Mouse (Mus musculus): ENCODE results near the gene Unc5c. TPM values are rescaled to one million over a fixed set of nuclear protein-coding genes. Genes with fewer than 3 reads are reported as not detected.
A peak's percentile ranks its signal among the peaks of the same experiment; 100 is the strongest.

The Unc5c gene
- 11.9 and 14.2 TPM in 2 replicates for polyA plus RNA-seq (2016; fragmentation: Nextera tagmentation; extraction: Ambion mirVana)

DNA sequence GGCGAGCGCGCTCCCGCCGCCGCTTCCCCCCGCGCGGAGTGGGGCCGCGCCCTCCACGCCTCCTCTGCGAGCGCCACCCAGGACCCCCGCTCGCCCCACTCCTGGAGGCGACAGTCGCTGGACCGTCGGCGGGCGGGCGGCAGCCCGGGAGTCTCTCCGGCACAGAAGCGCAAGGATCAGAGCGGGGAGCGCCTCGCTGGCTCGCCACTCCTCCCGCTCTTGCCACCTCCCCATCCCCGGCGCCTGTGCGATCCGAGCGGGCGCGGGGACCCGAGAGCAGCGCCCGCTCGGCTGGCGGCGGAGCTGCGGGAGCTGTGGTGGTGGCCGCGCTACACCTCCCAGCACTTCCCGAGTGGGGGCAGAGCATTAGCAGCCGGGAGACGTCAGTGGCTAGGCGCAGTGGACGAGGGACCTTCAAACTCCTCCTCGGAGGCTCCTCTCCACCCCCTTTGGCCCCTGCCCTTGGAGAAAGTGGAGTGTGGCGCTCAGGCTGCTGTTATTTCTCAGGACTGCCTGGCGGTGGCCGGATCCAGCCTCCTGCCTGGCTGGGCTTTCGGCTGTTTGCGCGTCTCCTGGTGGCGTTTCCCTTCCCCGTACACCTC, at the start of gene Unc5c:
TSS of gene Unc5c (plus strand) at position 113 of the 602 bp plus-strand sequence.
- peaks cover 13% of the 10 kb centered on the region for H3K4me1 ChIP-seq
- H3K9me3 ChIP-seq = no peaks in the 10 kb centered on the region
- H3K4me3 ChIP-seq = peak within 1 kb of the TSS; percentile 80
- peak; percentile 86 for ATAC-seq (ENCODE audit: low FRiP score, low read depth)
- WGBS = under 1% methylated on average over 61 of the region's 61 CpGs
- no peaks in the 10 kb centered on the region for H3K36me3 ChIP-seq
- peak within 1 kb of the TSS; percentile 82 for H3K9ac ChIP-seq
- peaks cover 21% of the 10 kb centered on the region for H3K27me3 ChIP-seq (replicated peaks)
- H3K4me2 ChIP-seq (replicated peaks) = peak within 1 kb of the TSS; percentile 92
- peak within 1 kb of the TSS; percentile 77 for H3K27ac ChIP-seq

DNA sequence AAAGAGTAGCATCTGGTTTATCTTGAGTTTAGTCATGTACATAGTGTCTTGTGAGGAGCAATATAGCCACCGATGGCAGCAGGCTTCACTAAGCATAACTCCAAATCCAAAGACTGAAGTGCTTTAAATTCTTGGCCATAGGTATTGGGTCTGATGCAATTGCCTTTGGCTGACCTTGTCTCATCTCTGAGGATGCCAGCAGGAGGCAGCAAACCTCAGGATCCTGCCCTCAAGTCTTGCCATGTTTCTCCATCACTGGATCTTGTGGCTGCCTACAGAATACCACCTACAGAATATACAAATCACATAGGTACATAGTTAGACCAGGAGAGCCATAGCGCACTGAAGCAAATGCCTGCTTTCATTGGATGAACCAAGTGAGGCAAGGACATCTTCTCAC, 7.5 kb upstream of the Unc5c start:
- no peak overlapping the region for H3K4me3 ChIP-seq
- H3K4me2 ChIP-seq (replicated peaks) = no peak overlapping the region
- no peaks in the 10 kb centered on the region for H3K9me3 ChIP-seq
- no peaks in the 10 kb centered on the region for H3K36me3 ChIP-seq
- H3K4me1 ChIP-seq = no peaks in the 10 kb centered on the region
- 91% methylated on average over 2 of the region's 2 CpGs for WGBS
- no peak overlapping the region for H3K9ac ChIP-seq
- no peak for ATAC-seq (ENCODE audit: low FRiP score, low read depth)
- H3K27me3 ChIP-seq (replicated peaks) = 0 out of 2 replicates have a peak, but pooled peaks cover under 1% of the 10 kb centered on the region
- no peak overlapping the region for H3K27ac ChIP-seq

DNA sequence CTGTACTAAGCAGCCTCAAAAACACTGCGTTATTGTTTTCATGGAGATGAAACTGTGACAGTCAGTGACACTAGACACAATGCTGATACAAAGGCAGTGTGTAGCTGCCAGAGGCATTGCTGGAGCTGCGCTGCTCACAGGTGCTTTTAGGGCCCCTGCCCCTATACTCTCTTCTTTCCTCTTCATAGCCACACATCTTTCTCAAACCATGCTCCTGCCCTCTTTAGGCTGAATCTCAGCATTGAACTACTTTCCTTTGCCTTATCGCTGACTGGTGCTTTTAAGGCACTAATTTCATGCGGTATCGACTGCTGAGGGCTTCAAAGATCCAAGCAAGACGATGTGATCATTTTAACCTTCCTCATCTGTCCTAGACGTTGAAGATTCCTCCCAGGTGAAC, 2.5 kb upstream of the Unc5c start:
- Histone ChIP-seq H3K9me3 (no peaks in the 10 kb centered on the region), H3K36me3 (no peaks in the 10 kb centered on the region), H3K9ac (no peak overlapping the region), H3K27me3 (replicated peaks) (peaks cover 16% of the 10 kb centered on the region), H3K27ac (no peak overlapping the region), H3K4me3 (no peak overlapping the region), H3K4me1 (peaks cover 8% of the 10 kb centered on the region), H3K4me2 (replicated peaks) (no peak overlapping the region)
- WGBS = 63% methylated on average over 7 of the region's 7 CpGs
- no peak for ATAC-seq (ENCODE audit: low FRiP score, low read depth)

DNA sequence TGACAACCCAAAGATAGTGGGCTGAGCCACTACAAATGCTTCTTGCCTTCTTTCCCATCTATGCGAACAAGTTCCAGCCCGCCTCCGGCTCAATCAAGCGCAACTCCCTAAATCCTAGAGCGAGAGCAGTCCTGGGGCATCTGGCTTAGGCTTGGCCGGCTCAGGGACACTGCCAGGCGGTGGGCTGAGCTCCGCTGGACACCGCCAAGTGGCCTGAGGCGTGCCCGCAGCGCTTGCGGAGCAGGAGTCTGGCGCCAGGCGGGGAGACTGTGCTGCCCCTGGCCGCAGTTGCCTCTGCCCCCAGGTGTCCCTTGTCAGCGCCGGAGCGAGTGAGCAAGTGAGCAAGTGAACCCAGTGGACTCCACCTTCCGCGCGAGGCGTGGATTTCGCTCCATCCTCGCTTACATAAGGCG, 319 bp upstream of the Unc5c start:
- H3K4me2 ChIP-seq (replicated peaks) = peak overlapping the region; percentile 92
- no peaks in the 10 kb centered on the region for H3K36me3 ChIP-seq
- peaks cover 13% of the 10 kb centered on the region for H3K4me1 ChIP-seq
- WGBS = under 1% methylated on average over 26 of the region's 26 CpGs
- H3K9me3 ChIP-seq = no peaks in the 10 kb centered on the region
- H3K9ac ChIP-seq = peak overlapping the region; percentile 82
- ATAC-seq (ENCODE audit: low FRiP score, low read depth) = peak; percentile 84
- peak overlapping the region; percentile 80 for H3K4me3 ChIP-seq
- peaks cover 21% of the 10 kb centered on the region for H3K27me3 ChIP-seq (replicated peaks)
- H3K27ac ChIP-seq = peak overlapping the region; percentile 77

DNA sequence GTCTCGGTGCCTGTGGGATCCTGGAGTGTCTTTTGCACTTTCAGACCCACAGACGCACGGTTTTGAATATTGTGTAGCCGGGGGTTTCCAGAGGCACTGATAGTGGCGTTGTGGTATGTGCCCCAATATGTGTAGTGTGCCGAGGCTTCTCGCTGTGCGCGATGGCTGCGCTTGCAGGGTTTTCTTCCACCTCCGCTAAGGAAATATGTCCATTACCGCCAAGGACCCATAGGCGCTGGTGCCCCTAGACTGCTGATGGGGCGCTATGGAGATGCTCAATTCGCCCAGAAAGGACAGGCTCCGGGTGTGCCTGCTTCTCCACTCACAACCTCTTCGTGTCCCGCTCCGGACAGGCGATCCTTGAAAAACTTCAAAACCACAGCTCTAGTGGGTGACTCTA, 1.0 kb downstream of the Unc5c start:
- H3K9ac ChIP-seq = peak overlapping the region; percentile 82
- H3K27ac ChIP-seq = peak overlapping the region; percentile 77; the same call in 1 of the 2 replicates
- H3K36me3 ChIP-seq = no peaks in the 10 kb centered on the region
- H3K4me1 ChIP-seq = peaks cover 13% of the 10 kb centered on the region
- H3K4me3 ChIP-seq = peak overlapping the region; percentile 80
- H3K27me3 ChIP-seq (replicated peaks) = peaks cover 21% of the 10 kb centered on the region
- peak; percentile 14; the same call in 1 of the 2 replicates for ATAC-seq (ENCODE audit: low FRiP score, low read depth)
- H3K4me2 ChIP-seq (replicated peaks) = peak overlapping the region; percentile 92
- WGBS = 2% methylated on average over 20 of the region's 20 CpGs
- no peaks in the 10 kb centered on the region for H3K9me3 ChIP-seq

DNA sequence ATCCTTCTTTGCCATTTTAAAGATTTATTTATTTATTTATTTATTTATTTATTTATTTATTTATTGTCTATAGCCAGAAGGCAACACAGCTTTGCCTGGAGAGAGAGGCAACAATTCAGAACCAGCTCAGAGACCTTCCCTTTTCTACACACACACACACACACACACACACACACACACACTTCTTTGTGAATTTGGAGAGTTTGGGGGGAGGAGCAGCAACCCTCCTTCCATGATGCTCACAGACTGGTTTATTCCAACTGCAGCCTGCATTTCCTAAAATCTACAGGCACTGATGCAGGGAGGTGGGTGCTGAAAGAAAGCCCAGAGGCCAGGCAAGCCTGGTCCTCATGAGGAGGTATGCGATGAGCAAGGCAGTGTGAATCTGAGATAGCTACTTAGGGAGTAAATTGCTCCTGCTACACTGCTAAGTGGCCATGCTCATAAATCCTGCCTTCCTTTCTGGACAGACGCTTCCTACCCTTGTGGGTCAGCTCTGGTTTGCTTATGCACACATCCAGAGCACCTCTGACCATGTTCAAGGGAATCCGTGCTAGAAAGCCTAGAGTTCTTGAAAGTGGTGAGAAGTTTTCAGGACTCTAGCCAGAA, 1.8 kb downstream of the Unc5c start:
- no peak for ATAC-seq (ENCODE audit: low FRiP score, low read depth)
- H3K4me3 ChIP-seq = peak overlapping the region; percentile 80
- peaks cover 21% of the 10 kb centered on the region for H3K27me3 ChIP-seq (replicated peaks)
- WGBS = 4% methylated on average over 3 of the region's 3 CpGs
- peaks cover 13% of the 10 kb centered on the region for H3K4me1 ChIP-seq
- H3K9me3 ChIP-seq = no peaks in the 10 kb centered on the region
- peak overlapping the region; percentile 92 for H3K4me2 ChIP-seq (replicated peaks)
- H3K36me3 ChIP-seq = no peaks in the 10 kb centered on the region
- peak overlapping the region; percentile 82 for H3K9ac ChIP-seq
- H3K27ac ChIP-seq = no peak overlapping the region

DNA sequence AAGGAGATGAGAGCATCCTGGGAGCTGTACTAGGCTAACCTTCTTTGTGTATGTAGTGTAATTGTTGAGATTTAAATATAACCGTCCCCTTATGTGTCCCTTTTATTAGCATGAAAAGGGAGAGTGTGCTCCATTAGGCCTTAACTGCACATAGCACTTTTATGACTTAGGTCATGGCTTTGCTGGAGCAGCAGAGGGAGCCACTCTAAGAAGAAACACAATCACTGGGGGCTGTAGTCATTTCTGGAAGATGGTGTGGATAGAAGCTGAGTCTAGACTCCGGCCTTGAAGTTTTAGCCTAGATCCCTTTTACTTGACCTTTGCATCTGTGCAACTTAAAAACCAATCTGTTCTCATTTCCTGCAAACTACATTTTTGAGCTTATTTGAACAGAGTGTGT, 4.3 kb downstream of the Unc5c start:
- Histone ChIP-seq H3K4me1 (peaks cover 9% of the 10 kb centered on the region; the same call in 1 of the 2 replicates), H3K4me3 (no peak overlapping the region), H3K27me3 (replicated peaks) (peaks cover 12% of the 10 kb centered on the region), H3K36me3 (no peaks in the 10 kb centered on the region), H3K4me2 (replicated peaks) (peak overlapping the region; percentile 92; the same call in 1 of the 2 replicates), H3K27ac (no peak overlapping the region), H3K9ac (no peak overlapping the region), H3K9me3 (no peaks in the 10 kb centered on the region)
- 48% methylated on average over 2 of the region's 2 CpGs for WGBS
- ATAC-seq (ENCODE audit: low FRiP score, low read depth) = no peak

DNA sequence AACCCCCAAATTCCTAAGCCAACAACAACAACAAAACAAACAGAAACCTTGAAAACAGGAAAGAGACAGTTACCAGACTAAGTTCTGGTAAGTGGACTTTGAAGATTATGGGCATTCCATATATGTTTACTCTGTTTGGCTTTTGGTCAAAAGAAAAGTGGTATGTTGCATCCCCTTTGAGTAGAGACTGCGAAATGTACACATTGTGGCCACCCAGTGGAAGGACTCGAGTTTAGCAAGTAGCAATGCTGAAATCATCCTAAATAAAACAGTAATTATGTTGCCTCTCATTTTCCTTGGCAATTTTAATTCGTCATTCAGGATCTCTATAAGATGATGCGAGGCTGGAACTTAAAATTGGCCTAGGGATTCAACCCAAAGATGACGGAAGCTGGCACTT, 8.2 kb downstream of the Unc5c start:
- Histone ChIP-seq H3K9me3 (no peaks in the 10 kb centered on the region), H3K4me1 (no peaks in the 10 kb centered on the region), H3K9ac (no peak overlapping the region), H3K4me3 (no peak overlapping the region), H3K27me3 (replicated peaks) (no peaks in the 10 kb centered on the region), H3K36me3 (no peaks in the 10 kb centered on the region), H3K4me2 (replicated peaks) (no peak overlapping the region), H3K27ac (no peak overlapping the region)
- WGBS = 81% methylated on average over 5 of the region's 5 CpGs
- no peak for ATAC-seq (ENCODE audit: low FRiP score, low read depth)

DNA sequence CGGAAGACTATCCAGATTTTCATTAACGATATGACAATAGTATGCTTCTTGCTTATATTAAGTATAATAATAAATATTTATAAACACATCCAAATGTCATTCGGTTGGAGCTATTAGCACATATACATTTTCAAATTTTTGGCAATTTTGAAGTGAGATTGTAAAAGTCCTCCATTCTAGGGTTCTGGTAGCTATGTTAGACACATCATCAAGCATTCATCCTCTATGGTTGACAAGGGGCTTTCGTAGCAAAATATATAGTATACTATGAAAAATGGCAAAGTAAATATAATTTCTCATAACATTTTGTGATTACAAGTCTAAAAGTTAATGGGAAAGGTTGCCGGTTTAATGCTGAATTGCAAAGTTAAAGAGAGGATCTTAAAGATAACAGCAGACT, 10.4 kb downstream of the Unc5c start:
- Histone ChIP-seq H3K27me3 (replicated peaks) (no peaks in the 10 kb centered on the region), H3K9ac (no peak overlapping the region), H3K36me3 (no peaks in the 10 kb centered on the region), H3K9me3 (no peaks in the 10 kb centered on the region), H3K4me1 (no peaks in the 10 kb centered on the region), H3K4me2 (replicated peaks) (no peak overlapping the region), H3K27ac (no peak overlapping the region), H3K4me3 (no peak overlapping the region)
- no peak for ATAC-seq (ENCODE audit: low FRiP score, low read depth)
- WGBS = 90% methylated on average over 5 of the region's 5 CpGs

DNA sequence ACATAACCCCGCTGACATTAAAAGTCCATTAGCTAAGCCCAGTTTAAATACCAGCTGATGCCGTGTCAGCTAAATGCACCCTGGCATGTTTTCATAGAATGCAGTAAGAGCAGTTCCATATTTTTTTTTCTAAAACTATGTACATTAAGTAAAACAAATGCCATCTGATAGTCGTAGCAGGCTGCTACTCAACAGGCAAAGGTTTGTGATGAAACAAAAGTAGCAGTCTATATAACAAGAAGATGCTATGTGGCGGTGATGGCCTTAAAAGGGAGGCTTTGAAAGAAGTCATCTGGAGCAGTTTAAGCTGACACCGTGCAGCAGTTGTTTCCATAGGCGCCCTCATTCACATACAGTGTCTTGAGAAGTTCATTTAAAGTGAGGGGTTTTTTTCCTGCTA, 10.9 kb downstream of the Unc5c start:
- H3K4me3 ChIP-seq = no peak overlapping the region
- H3K9ac ChIP-seq = no peak overlapping the region
- H3K27me3 ChIP-seq (replicated peaks) = no peaks in the 10 kb centered on the region
- H3K27ac ChIP-seq = no peak overlapping the region
- ATAC-seq (ENCODE audit: low FRiP score, low read depth) = no peak
- no peaks in the 10 kb centered on the region for H3K9me3 ChIP-seq
- WGBS = 63% methylated on average over 6 of the region's 6 CpGs
- no peaks in the 10 kb centered on the region for H3K36me3 ChIP-seq
- no peak overlapping the region for H3K4me2 ChIP-seq (replicated peaks)
- no peaks in the 10 kb centered on the region for H3K4me1 ChIP-seq

DNA sequence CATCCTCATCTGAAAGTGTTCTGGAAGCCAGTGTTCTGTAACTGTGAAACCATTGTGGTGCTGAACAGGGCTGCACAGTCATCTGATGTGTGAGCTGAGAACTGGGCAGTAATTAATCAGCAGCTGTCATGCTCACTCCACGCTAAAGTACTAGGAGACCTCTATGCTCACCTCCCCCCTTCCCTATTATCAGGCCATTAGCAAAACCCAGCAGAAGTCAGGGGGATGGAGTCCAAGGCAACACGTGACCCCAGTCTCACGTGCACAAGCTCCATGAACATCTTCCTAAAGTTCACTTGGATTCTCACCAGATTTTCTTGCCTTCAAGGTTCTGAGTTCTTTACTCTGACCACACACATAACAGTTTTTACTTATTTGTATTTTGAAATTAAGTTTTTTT, 11.7 kb downstream of the Unc5c start:
- Histone ChIP-seq H3K27ac (no peak overlapping the region), H3K9ac (no peak overlapping the region), H3K9me3 (no peaks in the 10 kb centered on the region), H3K4me2 (replicated peaks) (no peak overlapping the region), H3K4me1 (no peaks in the 10 kb centered on the region), H3K36me3 (no peaks in the 10 kb centered on the region), H3K27me3 (replicated peaks) (no peaks in the 10 kb centered on the region), H3K4me3 (no peak overlapping the region)
- ATAC-seq (ENCODE audit: low FRiP score, low read depth) = peak; percentile 65; the same call in 1 of the 2 replicates
- 27% methylated on average over 3 of the region's 3 CpGs for WGBS

DNA sequence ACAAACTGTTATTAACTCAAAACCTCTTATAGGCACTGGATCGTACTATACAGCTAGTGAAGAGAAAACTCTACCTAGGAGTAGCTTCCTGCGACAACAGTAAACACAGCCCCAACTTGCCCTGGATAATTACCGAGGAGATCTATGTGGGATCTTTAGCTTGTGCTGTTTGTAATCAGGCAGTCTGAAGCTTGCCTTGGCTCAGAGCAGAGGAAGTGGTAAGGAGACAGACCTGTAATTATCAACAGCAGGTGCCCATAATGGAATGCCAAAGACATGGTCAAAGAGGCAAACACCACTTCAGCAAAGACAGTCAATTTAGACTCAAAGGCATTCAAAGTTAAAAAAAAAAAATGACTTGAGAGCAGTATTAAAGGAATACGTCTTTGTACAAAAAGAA, 17.4 kb downstream of the Unc5c start:
- Histone ChIP-seq H3K27me3 (replicated peaks) (no peaks in the 10 kb centered on the region), H3K4me3 (no peak overlapping the region), H3K27ac (no peak overlapping the region), H3K9me3 (no peaks in the 10 kb centered on the region), H3K9ac (no peak overlapping the region), H3K36me3 (no peaks in the 10 kb centered on the region), H3K4me2 (replicated peaks) (no peak overlapping the region), H3K4me1 (no peaks in the 10 kb centered on the region)
- WGBS = 88% methylated on average over 4 of the region's 4 CpGs
- no peak for ATAC-seq (ENCODE audit: low FRiP score, low read depth)

Measured in neural tube, embryonic 12.5 days (tissue).